Mouse (Mus musculus) embryonic facial prominence, embryonic 14.5 days (tissue): ENCODE results near the gene Tgfb3. TPM values are rescaled to one million over a fixed set of nuclear protein-coding genes. Genes with fewer than 3 reads are reported as not detected.
A peak's percentile ranks its signal among the peaks of the same experiment; 100 is the strongest.

Experiments used
- ATAC-seq: fragments of 200-750 bp; cut with Nextera tagmentation; 2 replicates; pipeline ENCODE4 v1.8.0; 2017; ENCODE audit warnings: low read depth, moderate number of reproducible peaks, moderate TSS enrichment
- DNase-seq: peaks from one replicate; pipeline ENCODE4 v3.0.0-alpha.2; 2015; ENCODE audit warnings: low spot score
- H3K27ac ChIP-seq: fragments of 300-500 bp; sonication (generic); replicated peaks from 2 replicates; pipeline ENCODE4 v1.5.1; 2014; ENCODE audit warnings: low read depth, mild to moderate bottlenecking, low read length, moderate library complexity
- H3K27me3 ChIP-seq: fragments of 300-500 bp; sonication (generic); replicated peaks from 2 replicates; pipeline ENCODE4 v1.6.1; 2014; ENCODE audit warnings: low read length; ENCODE audit not compliant: control insufficient read depth, insufficient read depth
- H3K36me3 ChIP-seq: fragments of 300-500 bp; sonication (generic); 2 replicates; pipeline ENCODE4 v1.6.1; 2014; ENCODE audit warnings: low read length, mixed read lengths; ENCODE audit not compliant: control insufficient read depth, insufficient read depth
- H3K4me1 ChIP-seq: fragments of 300-500 bp; sonication (generic); 2 replicates; pipeline ENCODE4 v1.6.1; 2014; ENCODE audit warnings: antibody characterized with exemption, low read length; ENCODE audit not compliant: control insufficient read depth, insufficient read depth
- H3K4me2 ChIP-seq: fragments of 300-500 bp; sonication (generic); 2 replicates; pipeline ENCODE4 v1.6.1; 2014; ENCODE audit warnings: low read depth, mild to moderate bottlenecking, low read length, moderate library complexity, mixed read lengths
- H3K4me3 ChIP-seq: fragments of 300-500 bp; sonication (generic); 2 replicates; pipeline ENCODE4 v1.5.1; 2014; ENCODE audit warnings: low read depth, mild to moderate bottlenecking, low read length
- H3K9ac ChIP-seq: fragments of 300-500 bp; sonication (generic); 2 replicates; pipeline ENCODE4 v1.6.1; 2014; ENCODE audit warnings: low read depth, mild to moderate bottlenecking, low read length, moderate library complexity, mixed read lengths
- H3K9me3 ChIP-seq: fragments of 300-500 bp; sonication (generic); 2 replicates; pipeline ENCODE4 v1.6.1; 2016; ENCODE audit warnings: low read length; ENCODE audit not compliant: control insufficient read depth
- WGBS: fragments of 180-500 bp; shearing (Covaris S2); extraction: QIAGEN DNeasy Blood & Tissue Kit; methylation state at CpG from one replicate; pipeline ENCODE4 v1.1.7; 2014; 5-methylcytosine and 5-hydroxymethylcytosine counted together
- polyA plus RNA-seq: library from polyadenylated mRNA; unstranded; fragments of >200 nt; fragmentation: Nextera tagmentation; extraction: Ambion mirVana; gene quantifications from 2 replicates; pipeline ENCODE4 v1.2.1, GENCODE M21; 2014

Tgfb3 gene
- polyA plus RNA-seq, 1 experiment from 2014 or later: 59.4 TPM

- DNase-seq (peak; percentile 76), ATAC-seq (peak; percentile 83)
- H3K27ac ChIP-seq: peak overlapping the region; percentile 53
- 19% methylated on average over 12 of the region's 12 CpGs for WGBS
- H3K9me3 ChIP-seq: no peaks in the 10 kb centered on the region
- H3K4me3 ChIP-seq: no peak overlapping the region
- no peaks in the 10 kb centered on the region for H3K27me3 ChIP-seq
- no peak overlapping the region; the same call in 1 of the 2 replicates for H3K9ac ChIP-seq
- peaks cover 16% of the 10 kb centered on the region; the same call in 1 of the 2 replicates for H3K4me1 ChIP-seq
- H3K36me3 ChIP-seq: no peaks in the 10 kb centered on the region
- 0 out of 2 replicates have a peak overlapping the region, but pooled peaks have one; percentile 23 for H3K4me2 ChIP-seq
Observed at GRCm38 (mm10) chr12:86037235-86037921, 41.5 kb downstream of the Tgfb3 start.

- H3K9ac ChIP-seq: no peak overlapping the region
- H3K4me1 ChIP-seq: peaks cover 16% of the 10 kb centered on the region; the same call in 1 of the 2 replicates
- no peaks in the 10 kb centered on the region for H3K9me3 ChIP-seq
- no peaks in the 10 kb centered on the region for H3K27me3 ChIP-seq
- H3K27ac ChIP-seq: peak overlapping the region; percentile 53
- H3K4me3 ChIP-seq: no peak overlapping the region
- peak; percentile 70 for DNase-seq
- H3K36me3 ChIP-seq: no peaks in the 10 kb centered on the region
- H3K4me2 ChIP-seq: no peak overlapping the region
- peak; percentile 71 for ATAC-seq
- 36% methylated on average over 9 of the region's 9 CpGs for WGBS
Observed at GRCm38 (mm10) chr12:86036368-86037166, 42.3 kb downstream of the Tgfb3 start.

- H3K4me3 ChIP-seq: no peak overlapping the region
- H3K9ac ChIP-seq: no peak overlapping the region
- H3K27me3 ChIP-seq: no peaks in the 10 kb centered on the region
- DNase-seq (no peak), ATAC-seq (no peak)
- no peak overlapping the region for H3K27ac ChIP-seq
- H3K36me3 ChIP-seq: no peaks in the 10 kb centered on the region
- H3K4me1 ChIP-seq: peaks cover 16% of the 10 kb centered on the region; the same call in 1 of the 2 replicates
- H3K4me2 ChIP-seq: no peak overlapping the region
- H3K9me3 ChIP-seq: no peaks in the 10 kb centered on the region
Observed at GRCm38 (mm10) chr12:86035586-86035985, 43.3 kb downstream of the Tgfb3 start.

GRCm38 (mm10) chr12:86030932-86031331, 47.9 kb downstream of the Tgfb3 start:
- no peak for DNase-seq
- H3K4me3 ChIP-seq: no peak overlapping the region
- ATAC-seq: no peak
- H3K4me2 ChIP-seq: no peak overlapping the region
- H3K27me3 ChIP-seq: no peaks in the 10 kb centered on the region
- H3K9me3 ChIP-seq: no peaks in the 10 kb centered on the region
- H3K4me1 ChIP-seq: peaks cover 12% of the 10 kb centered on the region
- no peak overlapping the region for H3K27ac ChIP-seq
- H3K36me3 ChIP-seq: no peaks in the 10 kb centered on the region
- H3K9ac ChIP-seq: no peak overlapping the region
- 69% methylated on average over 5 of the region's 5 CpGs for WGBS

GRCm38 (mm10) chr12:86027747-86028146, 51.1 kb downstream of the Tgfb3 start:
- no peak overlapping the region for H3K9ac ChIP-seq
- DNase-seq (no peak), ATAC-seq (no peak)
- peaks cover 28% of the 10 kb centered on the region for H3K4me1 ChIP-seq
- no peak overlapping the region for H3K4me2 ChIP-seq
- H3K36me3 ChIP-seq: no peaks in the 10 kb centered on the region
- WGBS: 47% methylated on average over 1 of the region's 1 CpGs
- H3K27ac ChIP-seq: no peak overlapping the region
- H3K27me3 ChIP-seq: no peaks in the 10 kb centered on the region
- H3K4me3 ChIP-seq: no peak overlapping the region
- no peaks in the 10 kb centered on the region for H3K9me3 ChIP-seq

GRCm38 (mm10) chr12:86027000-86027399, 51.8 kb downstream of the Tgfb3 start:
- WGBS: 43% methylated on average over 5 of the region's 5 CpGs
- Histone ChIP-seq H3K4me1 (peaks cover 33% of the 10 kb centered on the region), H3K27ac (no peak overlapping the region), H3K9ac (no peak overlapping the region), H3K4me3 (no peak overlapping the region), H3K27me3 (no peaks in the 10 kb centered on the region), H3K36me3 (no peaks in the 10 kb centered on the region), H3K4me2 (no peak overlapping the region), H3K9me3 (no peaks in the 10 kb centered on the region)
- ATAC-seq (peak; percentile 63; the same call in 1 of the 2 replicates), DNase-seq (peak; percentile 82)

GRCm38 (mm10) chr12:86025480-86025879, 53.4 kb downstream of the Tgfb3 start:
- Histone ChIP-seq H3K9me3 (no peaks in the 10 kb centered on the region), H3K27me3 (no peaks in the 10 kb centered on the region), H3K4me3 (no peak overlapping the region), H3K27ac (no peak overlapping the region), H3K9ac (no peak overlapping the region), H3K4me2 (no peak overlapping the region), H3K36me3 (no peaks in the 10 kb centered on the region), H3K4me1 (peaks cover 34% of the 10 kb centered on the region)
- ATAC-seq (no peak), DNase-seq (no peak)
- WGBS: 87% methylated on average over 6 of the region's 6 CpGs

- no peak overlapping the region for H3K4me3 ChIP-seq
- H3K4me1 ChIP-seq: peaks cover 34% of the 10 kb centered on the region
- H3K4me2 ChIP-seq: no peak overlapping the region
- no peak overlapping the region for H3K27ac ChIP-seq
- DNase-seq: no peak
- H3K9me3 ChIP-seq: no peaks in the 10 kb centered on the region
- H3K27me3 ChIP-seq: no peaks in the 10 kb centered on the region
- H3K9ac ChIP-seq: no peak overlapping the region
- H3K36me3 ChIP-seq: no peaks in the 10 kb centered on the region
- ATAC-seq: no peak
- WGBS: 58% methylated on average over 4 of the region's 4 CpGs
Observed at GRCm38 (mm10) chr12:86024426-86024825, 54.4 kb downstream of the Tgfb3 start.
